Mouse (Mus musculus): ENCODE measurements around the gene St8sia1. TPM values are rescaled to one million over a fixed set of nuclear protein-coding genes. Genes with fewer than 3 reads are reported as not detected.
A peak's percentile ranks its signal among the peaks of the same experiment; 100 is the strongest.
"Not testable (repeated sequence)": the region's sequence is repeated elsewhere in the genome, so short reads cannot be mapped to it uniquely, and the experiment has no call there.

Gene St8sia1
- total RNA-seq (2021) = 1 to 10 TPM; 1.5 to 2.0 TPM

GRCm38 (mm10) chr6:142964076-142964530, at the start of gene St8sia1:
Gene St8sia1 (minus strand): TSS chr6:142964452.
- peak; percentile 10 for DNase-seq

- no peak for DNase-seq
Observed at GRCm38 (mm10) chr6:143012513-143013215, 48.4 kb upstream of the St8sia1 start.

GRCm38 (mm10) chr6:143008865-143009264, 44.6 kb upstream of the St8sia1 start:
- DNase-seq = no peak

- not testable (repeated sequence) for DNase-seq
Observed at GRCm38 (mm10) chr6:143005209-143005608, 41.0 kb upstream of the St8sia1 start.

- no peak for DNase-seq
Observed at GRCm38 (mm10) chr6:143004801-143005200, 40.5 kb upstream of the St8sia1 start.

GRCm38 (mm10) chr6:142998221-142998999, 34.2 kb upstream of the St8sia1 start:
- no peak for DNase-seq

GRCm38 (mm10) chr6:142996887-142997286, 32.6 kb upstream of the St8sia1 start:
- DNase-seq = no peak

- DNase-seq = peak; percentile 44
Observed at GRCm38 (mm10) chr6:142995567-142995966, 31.3 kb upstream of the St8sia1 start.

- no peak for DNase-seq
Observed at GRCm38 (mm10) chr6:142994821-142995220, 30.6 kb upstream of the St8sia1 start.

- no peak for DNase-seq
Observed at GRCm38 (mm10) chr6:142993705-142994698, 29.8 kb upstream of the St8sia1 start.

GRCm38 (mm10) chr6:142992971-142993370, 28.7 kb upstream of the St8sia1 start:
- no peak for DNase-seq

- DNase-seq = no peak
Observed at GRCm38 (mm10) chr6:142992099-142992498, 27.8 kb upstream of the St8sia1 start.

- no peak for DNase-seq
Observed at GRCm38 (mm10) chr6:142991391-142992059, 27.3 kb upstream of the St8sia1 start.

GRCm38 (mm10) chr6:142990516-142990915, 26.3 kb upstream of the St8sia1 start:
- no peak for DNase-seq

- DNase-seq = no peak
Observed at GRCm38 (mm10) chr6:142989495-142989894, 25.2 kb upstream of the St8sia1 start.

- peak; percentile 81 for DNase-seq
Observed at GRCm38 (mm10) chr6:142988753-142989152, 24.5 kb upstream of the St8sia1 start.

- no peak for DNase-seq
Observed at GRCm38 (mm10) chr6:142988231-142988630, 24.0 kb upstream of the St8sia1 start.

- no peak for DNase-seq
Observed at GRCm38 (mm10) chr6:142987616-142988015, 23.4 kb upstream of the St8sia1 start.

GRCm38 (mm10) chr6:142986706-142987105, 22.5 kb upstream of the St8sia1 start:
- DNase-seq = not testable (repeated sequence)

GRCm38 (mm10) chr6:142985561-142986238, 21.4 kb upstream of the St8sia1 start:
- not testable (repeated sequence) for DNase-seq

Data from heart, postnatal 4 days (tissue).